Mouse (Mus musculus) cerebellum, adult 2 months (tissue): ENCODE results near the gene Plac9a. TPM values are rescaled to one million over a fixed set of nuclear protein-coding genes. Genes with fewer than 3 reads are reported as not detected.

Experiments used
- DNase-seq, 2 experiments: peaks; one replicate each; pipeline ENCODE4 v3.0.0; 2021
- H3K27ac ChIP-seq: fragments of 200-500 bp; 2 replicates; pipeline ENCODE4 v1.5.1; 2012; ENCODE audit warnings: low read length, control low read depth, inconsistent platforms; ENCODE audit not compliant: insufficient read depth
- H3K27me3 ChIP-seq: fragments of 200-500 bp; 2 replicates; pipeline ENCODE4 v1.6.1; 2012; ENCODE audit warnings: inconsistent platforms, mild to moderate bottlenecking, low read length, moderate library complexity; ENCODE audit not compliant: control insufficient read depth, insufficient read depth
- H3K4me1 ChIP-seq: fragments of 200-500 bp; 2 replicates; pipeline ENCODE4 v1.6.1; 2011; ENCODE audit warnings: low read length; ENCODE audit not compliant: control insufficient read depth, insufficient read depth
- H3K4me3 ChIP-seq: fragments of 200-500 bp; replicated peaks from 2 replicates; pipeline ENCODE3; 2011; ENCODE audit warnings: mild to moderate bottlenecking, low read depth, low read length, control low read depth; ENCODE audit not compliant: insufficient read depth
- CTCF ChIP-seq: fragments of 200-500 bp; IDR thresholded peaks from 2 replicates; pipeline ENCODE4 v1.5.1; 2011; ENCODE audit warnings: low read depth, mild to moderate bottlenecking, control low read depth, low read length, moderate library complexity, borderline replicate concordance; ENCODE audit not compliant: insufficient read depth
- POLR2A ChIP-seq: fragments of 200-500 bp; IDR thresholded peaks from 2 replicates; pipeline ENCODE4 v1.6.1; 2011; ENCODE audit warnings: low read length, control low read depth, borderline replicate concordance; ENCODE audit not compliant: insufficient read depth
- WGBS: fragments of 180-500 bp; shearing (Covaris S2); methylation state at CpG from one replicate; pipeline ENCODE4 v1.1.7; 2018; 5-methylcytosine and 5-hydroxymethylcytosine counted together
- polyA plus RNA-seq: library from polyadenylated mRNA; depleted of rRNA; stranded (reverse); fragments of >200 nt; gene quantifications from 2 replicates; pipeline ENCODE4 v1.2.3, GENCODE M21; 2012

The Plac9a gene
- polyA plus RNA-seq, 1 experiment: not detected

- TF ChIP-seq CTCF (no peak), POLR2A (no peak)
- no peak for DNase-seq
- Histone ChIP-seq H3K27ac (no peak overlapping the region), H3K27me3 (no peaks in the 10 kb centered on the region), H3K4me1 (no peaks in the 10 kb centered on the region), H3K4me3 (no peak overlapping the region)
- WGBS: 94% methylated on average over 2 of the region's 2 CpGs
Measured at GRCm38 (mm10) chr14:25863721-25864120, 39.2 kb downstream of the Plac9a start.

DNA sequence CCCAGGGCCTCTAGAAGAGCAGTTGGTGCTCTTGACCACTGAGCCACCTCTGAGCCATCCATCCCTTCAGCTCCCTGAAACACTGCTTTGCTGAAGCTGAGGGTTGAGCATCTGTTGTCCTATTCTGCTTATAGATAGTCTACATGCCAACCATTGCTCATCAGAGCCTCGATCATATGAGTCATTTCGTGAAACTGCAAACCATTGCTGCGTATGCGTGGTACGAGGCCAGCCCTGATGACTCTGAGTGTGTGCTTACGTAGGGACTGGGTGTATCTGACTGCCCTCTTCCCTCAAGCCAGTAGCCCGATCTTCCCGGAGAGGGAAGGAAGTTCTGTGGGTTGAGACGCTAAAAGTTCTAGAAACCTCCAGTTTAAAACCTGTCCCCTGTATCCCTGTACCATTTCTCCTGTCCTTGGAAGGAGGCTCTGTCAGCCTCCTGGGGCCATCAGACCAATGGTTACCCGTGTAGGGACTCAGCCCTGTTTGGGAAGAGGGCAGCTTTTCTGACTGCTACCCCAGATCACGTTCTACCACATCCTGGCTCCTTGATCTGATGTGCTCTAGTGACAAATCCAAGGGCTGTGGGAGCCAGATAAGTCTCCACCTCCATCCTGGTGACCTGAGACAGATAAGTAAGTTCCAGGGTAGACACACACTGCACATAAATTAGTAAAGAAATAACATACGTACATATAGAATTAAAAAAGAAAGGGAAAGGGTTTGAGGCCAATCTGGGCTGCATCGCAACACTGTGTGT, 40.9 kb downstream of the Plac9a start:
- no peaks in the 10 kb centered on the region for H3K27me3 ChIP-seq
- 89% methylated on average over 13 of the region's 13 CpGs for WGBS
- no peak for DNase-seq
- H3K4me3 ChIP-seq: no peak overlapping the region
- H3K4me1 ChIP-seq: no peaks in the 10 kb centered on the region
- TF ChIP-seq POLR2A (no peak), CTCF (no peak)
- no peak overlapping the region for H3K27ac ChIP-seq

DNA sequence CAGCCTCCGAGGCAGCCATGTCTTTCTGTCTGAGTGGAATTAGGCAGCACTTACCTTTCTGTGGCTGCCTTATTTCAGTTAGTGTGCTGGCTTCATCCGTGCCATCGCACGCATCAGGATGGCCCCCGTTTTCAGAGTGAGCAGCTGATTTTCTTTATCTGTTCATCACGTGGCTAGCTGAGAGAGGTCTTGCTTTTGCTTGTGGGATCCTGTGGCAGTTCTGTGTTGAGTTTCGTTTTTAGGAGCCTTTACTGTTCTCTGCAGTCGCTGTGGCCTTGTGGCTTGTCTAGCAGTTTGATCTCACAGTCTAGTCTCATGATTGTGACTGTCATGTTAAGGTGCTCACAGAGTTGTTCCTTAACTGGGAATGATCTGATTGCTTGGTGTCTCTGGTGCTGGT, 45.0 kb downstream of the Plac9a start:
- H3K4me3 ChIP-seq: no peak overlapping the region
- H3K27me3 ChIP-seq: no peaks in the 10 kb centered on the region
- TF ChIP-seq POLR2A (no peak), CTCF (no peak)
- no peak overlapping the region for H3K27ac ChIP-seq
- H3K4me1 ChIP-seq: no peaks in the 10 kb centered on the region
- 88% methylated on average over 8 of the region's 8 CpGs for WGBS
- DNase-seq: no peak

DNA sequence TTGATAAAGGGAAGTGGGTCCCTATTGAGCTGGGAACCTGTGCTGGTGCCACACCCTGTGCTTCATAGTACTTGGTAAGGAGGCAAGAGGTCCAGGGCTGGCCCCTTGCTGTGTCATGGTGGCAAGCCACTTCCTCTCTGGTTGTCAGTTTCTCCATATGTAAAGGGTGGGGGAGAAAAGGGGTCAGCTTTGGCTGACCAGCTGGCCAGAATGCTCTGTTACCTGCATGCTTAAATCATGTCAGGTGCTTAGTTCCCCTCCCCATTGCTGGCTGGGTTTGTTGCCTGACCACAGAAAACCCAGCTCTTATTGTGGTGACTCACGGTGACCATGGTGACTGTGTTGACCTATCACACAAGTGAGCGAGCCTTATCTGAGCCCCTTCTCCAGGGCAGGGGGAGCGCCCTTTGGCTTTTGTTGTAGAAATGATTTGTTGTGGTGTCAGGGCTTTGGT, 45.7 kb downstream of the Plac9a start:
- TF ChIP-seq POLR2A: no peak
- TF ChIP-seq CTCF: no peak
- 85% methylated on average over 3 of the region's 3 CpGs for WGBS

GRCm38 (mm10) chr14:25855241-25855885, 47.5 kb downstream of the Plac9a start:
- Histone ChIP-seq H3K27ac (no peak overlapping the region), H3K4me3 (no peak overlapping the region), H3K4me1 (no peaks in the 10 kb centered on the region), H3K27me3 (no peaks in the 10 kb centered on the region)
- DNase-seq: no peak
- no peak for TF ChIP-seq CTCF
- TF ChIP-seq POLR2A: no peak
- 78% methylated on average over 8 of the region's 8 CpGs for WGBS

More for the DNA sequence above, 45.7 kb downstream of the Plac9a start:
- H3K27me3 ChIP-seq: no peaks in the 10 kb centered on the region
- no peak overlapping the region for H3K27ac ChIP-seq
- DNase-seq: no peak
- no peaks in the 10 kb centered on the region for H3K4me1 ChIP-seq
- no peak overlapping the region for H3K4me3 ChIP-seq

DNA sequence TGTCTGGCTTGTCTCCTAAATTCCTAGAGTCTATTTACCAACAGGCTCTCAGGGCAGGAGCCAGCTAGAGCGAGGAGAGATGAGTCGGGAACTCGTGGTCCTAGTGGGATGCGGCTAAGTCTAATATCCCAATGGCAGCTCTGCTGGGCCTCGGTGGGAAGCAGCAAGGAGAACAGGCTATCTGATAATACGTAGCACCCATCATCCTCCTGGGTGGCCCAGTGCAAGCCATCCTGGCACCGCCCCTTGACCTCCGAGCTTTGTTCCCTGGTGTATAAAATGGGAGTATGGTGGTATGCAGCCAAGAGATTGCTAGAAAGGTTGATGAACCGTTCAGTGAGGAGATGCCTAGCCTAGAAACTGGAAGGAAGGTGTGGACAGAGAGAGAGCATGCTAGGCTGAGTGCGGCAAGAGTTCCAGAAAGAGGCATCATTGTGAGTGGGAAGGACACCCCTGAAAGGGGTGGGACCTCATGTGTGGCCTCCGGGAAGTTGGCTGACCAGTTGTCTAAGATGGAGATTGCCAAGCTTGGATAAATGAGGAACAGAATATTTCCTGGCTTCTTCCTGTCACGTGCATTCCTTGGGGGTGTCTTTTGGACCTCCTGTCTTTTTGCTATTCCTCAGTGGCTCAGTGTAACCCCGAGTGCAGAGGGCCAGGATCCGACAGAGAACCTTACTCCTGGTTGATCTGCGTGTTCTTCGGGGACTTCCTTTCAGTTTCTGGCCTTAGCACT, 49.0 kb downstream of the Plac9a start:
- Histone ChIP-seq H3K27ac (no peak overlapping the region), H3K27me3 (no peaks in the 10 kb centered on the region), H3K4me3 (no peak overlapping the region), H3K4me1 (no peaks in the 10 kb centered on the region)
- no peak for TF ChIP-seq POLR2A
- no peak for TF ChIP-seq CTCF
- 89% methylated on average over 16 of the region's 16 CpGs for WGBS
- DNase-seq: no peak

DNA sequence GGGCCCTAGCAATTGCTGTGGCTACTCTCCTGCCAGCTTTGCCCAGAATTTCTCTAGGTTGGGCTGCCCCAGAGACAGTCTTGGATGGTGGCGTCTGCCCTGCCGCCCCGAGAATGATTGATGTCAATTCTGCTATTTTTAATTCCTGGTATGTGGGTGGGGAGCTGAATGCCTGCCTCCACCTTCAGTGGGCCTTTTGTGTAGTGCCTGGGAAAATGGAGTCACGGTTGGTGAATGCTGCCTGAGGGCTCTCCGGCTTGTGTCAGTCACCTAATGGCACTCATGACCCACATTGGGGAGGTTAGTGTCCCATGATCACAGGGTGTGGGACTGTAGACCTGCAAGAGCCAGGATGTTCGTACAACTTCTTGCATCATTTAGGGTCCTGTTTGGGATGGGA, 49.6 kb downstream of the Plac9a start:
- no peak overlapping the region for H3K4me3 ChIP-seq
- DNase-seq: no peak
- WGBS: 78% methylated on average over 6 of the region's 6 CpGs
- H3K4me1 ChIP-seq: no peaks in the 10 kb centered on the region
- H3K27ac ChIP-seq: no peak overlapping the region
- no peak for TF ChIP-seq CTCF
- TF ChIP-seq POLR2A: no peak
- no peaks in the 10 kb centered on the region for H3K27me3 ChIP-seq
